Mouse (Mus musculus) heart, postnatal 0 days (tissue): ENCODE results near the gene Pear1.

ENCODE experiments used
- CTCF ChIP-seq: IDR thresholded peaks from 2 replicates; pipeline ENCODE4 v1.5.1; 2016; ENCODE audit warnings: antibody characterized with exemption, control low read depth, low read depth
- EP300 ChIP-seq: IDR thresholded peaks from 2 replicates; pipeline ENCODE4 v1.6.1; 2016; ENCODE audit warnings: antibody characterized with exemption, low read depth

DNA sequence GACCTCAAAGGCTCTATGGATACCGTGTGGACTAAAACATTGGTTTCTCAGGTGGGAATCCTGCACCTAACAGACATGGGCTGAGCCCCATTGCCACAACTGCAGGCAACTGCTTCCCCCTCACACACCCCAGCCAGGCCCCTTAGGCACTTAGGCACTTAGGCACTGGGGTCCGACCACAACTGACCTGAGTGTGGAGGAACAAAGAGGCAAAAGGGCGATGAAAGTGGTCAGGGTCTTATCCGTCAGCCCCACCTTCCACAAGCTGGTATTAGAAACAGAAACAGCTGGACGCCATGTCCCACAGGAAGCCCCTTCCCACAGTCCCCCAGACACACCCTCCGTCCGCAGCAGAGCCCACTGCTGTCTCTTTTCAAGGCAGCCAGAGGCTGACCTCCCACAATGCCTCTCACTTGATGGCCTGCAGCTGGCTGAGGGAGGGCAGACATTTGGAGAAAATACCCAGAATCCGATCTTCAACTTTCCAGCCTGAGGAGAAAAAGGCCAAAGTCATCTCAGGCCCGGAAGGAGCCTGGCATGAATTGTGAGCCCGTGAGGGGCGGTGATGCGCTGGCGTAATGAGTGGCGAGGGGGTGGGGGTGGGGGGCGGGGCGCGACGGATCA, 79.0 kb downstream of the Pear1 start:
- TF ChIP-seq CTCF = no peak
- TF ChIP-seq EP300 = no peak
